Mouse (Mus musculus): ENCODE measurements at regions not wholly inside any gene's neighbourhood (a gene's known extent, or its start where the extent isn't known, plus 50 kb on each side); places are given as distances from the start of the nearest gene placed in this dataset.

DNA sequence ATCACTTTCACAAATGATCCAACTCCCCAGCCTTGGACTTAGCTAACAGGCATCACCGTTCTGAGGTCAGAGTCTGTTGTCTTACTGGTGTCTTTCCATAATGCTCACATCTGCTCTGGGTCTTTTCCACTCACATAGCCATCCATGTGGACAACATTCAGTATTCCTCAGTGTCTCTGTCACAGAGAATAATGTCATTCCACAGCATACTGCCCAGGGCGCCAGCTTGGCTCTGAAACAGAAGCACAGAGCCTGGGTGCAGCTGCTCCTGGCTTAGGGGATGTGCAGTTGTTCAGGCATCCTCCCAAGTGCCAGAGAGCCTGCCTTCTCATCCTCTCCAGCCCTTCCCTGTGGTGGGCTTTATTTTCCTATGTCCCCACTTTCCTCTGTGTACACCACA lies 226.7 kb upstream of the Mki67 start:
- Histone ChIP-seq H3K27ac (no peak overlapping the region), H3K4me3 (no peak overlapping the region), H3K4me2 (no peak overlapping the region), H3K4me1 (no peaks in the 10 kb centered on the region), H3K36me3 (no peaks in the 10 kb centered on the region), H3K9me3 (no peaks in the 10 kb centered on the region), H3K27me3 (no peaks in the 10 kb centered on the region), H3K9ac (no peak overlapping the region)
- ATAC-seq (ENCODE audit: borderline replicate concordance, extremely low read depth, low FRiP score, low TSS enrichment) = no peak
- WGBS = 79% methylated on average over 2 of the region's 2 CpGs

- Histone ChIP-seq H3K27me3 (no peaks in the 10 kb centered on the region), H3K4me3 (no peak overlapping the region), H3K27ac (no peak overlapping the region), H3K4me2 (no peak overlapping the region), H3K36me3 (no peaks in the 10 kb centered on the region), H3K4me1 (no peaks in the 10 kb centered on the region), H3K9ac (no peak overlapping the region), H3K9me3 (no peaks in the 10 kb centered on the region)
- WGBS = 61% methylated on average over 5 of the region's 5 CpGs
- no peak for ATAC-seq (ENCODE audit: borderline replicate concordance, extremely low read depth, low FRiP score, low TSS enrichment)
Measured at GRCm38 (mm10) chr7:135946071-135946646, 230.0 kb upstream of the Mki67 start.

DNA sequence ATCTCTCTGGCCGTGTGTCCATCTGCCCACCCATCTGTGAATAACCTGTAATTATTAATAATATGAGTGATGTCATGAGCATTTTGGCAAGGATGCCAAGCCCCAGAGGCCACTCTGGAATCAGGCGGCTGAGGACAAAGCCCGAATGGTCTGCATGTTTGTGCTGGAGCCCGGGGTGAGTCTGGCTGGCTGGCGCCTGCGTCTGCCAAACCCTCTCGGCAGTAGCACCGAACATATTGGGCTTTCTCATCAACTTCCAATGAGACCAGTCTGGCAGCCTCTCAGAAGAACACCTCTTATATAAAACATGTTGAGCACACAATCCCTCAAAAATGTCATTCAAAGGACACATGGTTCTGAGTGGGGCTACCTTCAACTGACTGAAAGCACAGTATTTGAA lies 244.9 kb upstream of the Mki67 start:
- Histone ChIP-seq H3K4me1 (peaks cover 6% of the 10 kb centered on the region; the same call in 1 of the 2 replicates), H3K4me3 (no peak overlapping the region), H3K36me3 (no peaks in the 10 kb centered on the region), H3K9me3 (no peaks in the 10 kb centered on the region), H3K27me3 (no peaks in the 10 kb centered on the region), H3K9ac (no peak overlapping the region), H3K4me2 (no peak overlapping the region), H3K27ac (no peak overlapping the region)
- ATAC-seq (ENCODE audit: borderline replicate concordance, extremely low read depth, low FRiP score, low TSS enrichment) = no peak
- WGBS = 58% methylated on average over 8 of the region's 8 CpGs

GRCm38 (mm10) chr7:135965528-135965927 lies 249.4 kb upstream of the Mki67 start:
- no peaks in the 10 kb centered on the region for H3K36me3 ChIP-seq
- H3K4me2 ChIP-seq = no peak overlapping the region
- no peak overlapping the region for H3K4me3 ChIP-seq
- no peak overlapping the region for H3K27ac ChIP-seq
- WGBS = 44% methylated on average over 6 of the region's 6 CpGs
- H3K9me3 ChIP-seq = no peaks in the 10 kb centered on the region
- peaks cover 12% of the 10 kb centered on the region; the same call in 1 of the 2 replicates for H3K4me1 ChIP-seq
- no peak overlapping the region for H3K9ac ChIP-seq
- H3K27me3 ChIP-seq = no peaks in the 10 kb centered on the region
- ATAC-seq (ENCODE audit: borderline replicate concordance, extremely low read depth, low FRiP score, low TSS enrichment) = no peak

DNA sequence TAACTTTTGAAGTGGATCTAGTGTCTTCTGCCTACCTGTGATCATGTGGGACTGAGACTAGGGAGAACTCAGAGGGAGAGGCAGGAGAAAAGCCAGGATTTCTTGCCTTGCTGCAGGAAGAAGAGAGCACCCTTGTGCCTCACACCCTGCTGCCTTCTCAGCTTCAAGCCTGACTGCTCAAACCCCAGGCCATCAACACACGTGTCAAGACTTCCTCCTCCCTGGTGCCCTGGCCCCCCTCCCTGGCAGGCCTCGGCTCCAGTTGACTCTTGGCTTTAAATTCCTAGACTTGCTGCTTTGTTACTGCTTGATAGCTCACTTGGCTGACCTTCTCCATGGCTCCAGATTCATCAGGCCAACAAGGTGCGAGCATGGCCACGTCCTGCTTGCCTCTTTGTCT lies 250.1 kb upstream of the Mki67 start:
- H3K9ac ChIP-seq = no peak overlapping the region
- H3K4me2 ChIP-seq = no peak overlapping the region
- no peak for ATAC-seq (ENCODE audit: borderline replicate concordance, extremely low read depth, low FRiP score, low TSS enrichment)
- H3K36me3 ChIP-seq = no peaks in the 10 kb centered on the region
- peaks cover 12% of the 10 kb centered on the region; the same call in 1 of the 2 replicates for H3K4me1 ChIP-seq
- H3K27me3 ChIP-seq = no peaks in the 10 kb centered on the region
- whole genome bisulfite sequencing = 36% methylated on average over 4 of the region's 4 CpGs
- no peak overlapping the region for H3K4me3 ChIP-seq
- H3K27ac ChIP-seq = no peak overlapping the region
- H3K9me3 ChIP-seq = no peaks in the 10 kb centered on the region

GRCm38 (mm10) chr7:135968638-135969037 lies 252.5 kb upstream of the Mki67 start:
- H3K4me2 ChIP-seq = no peak overlapping the region
- peaks cover 12% of the 10 kb centered on the region; the same call in 1 of the 2 replicates for H3K4me1 ChIP-seq
- H3K27ac ChIP-seq = no peak overlapping the region
- H3K9me3 ChIP-seq = no peaks in the 10 kb centered on the region
- H3K27me3 ChIP-seq = no peaks in the 10 kb centered on the region
- no peak for ATAC-seq (ENCODE audit: borderline replicate concordance, extremely low read depth, low FRiP score, low TSS enrichment)
- no peaks in the 10 kb centered on the region for H3K36me3 ChIP-seq
- H3K4me3 ChIP-seq = no peak overlapping the region
- H3K9ac ChIP-seq = no peak overlapping the region
- WGBS = 29% methylated on average over 8 of the region's 8 CpGs

DNA sequence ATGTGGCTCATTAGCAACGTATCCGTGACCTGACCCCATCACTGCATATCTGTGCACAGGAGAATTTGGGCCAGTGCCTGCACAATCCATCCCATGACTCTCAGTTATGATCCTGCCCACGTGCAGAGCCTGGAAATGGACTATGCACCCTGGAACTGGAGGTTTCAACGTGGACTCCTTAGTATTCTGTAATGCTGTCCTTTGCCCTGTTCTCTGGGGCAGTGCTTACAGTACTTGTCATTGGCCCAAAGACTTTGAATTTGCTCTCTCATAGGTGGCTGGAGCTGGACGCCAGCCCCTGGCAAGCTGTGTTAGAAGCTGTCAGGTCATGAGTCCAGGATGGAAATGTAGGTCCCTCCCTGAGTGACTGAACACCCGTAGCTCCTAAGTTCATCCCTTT lies 269.9 kb upstream of the Mki67 start:
- 64% methylated on average over 6 of the region's 6 CpGs for whole genome bisulfite sequencing
- Histone ChIP-seq H3K27me3 (no peaks in the 10 kb centered on the region), H3K4me2 (no peak overlapping the region), H3K4me3 (no peak overlapping the region), H3K27ac (no peak overlapping the region), H3K9me3 (no peaks in the 10 kb centered on the region), H3K9ac (no peak overlapping the region), H3K36me3 (no peaks in the 10 kb centered on the region), H3K4me1 (no peaks in the 10 kb centered on the region)
- ATAC-seq (ENCODE audit: borderline replicate concordance, extremely low read depth, low FRiP score, low TSS enrichment) = no peak; the same call in 1 of the 2 replicates

GRCm38 (mm10) chr7:135990321-135990720 lies 274.2 kb upstream of the Mki67 start:
- H3K4me2 ChIP-seq = no peak overlapping the region
- H3K4me1 ChIP-seq = no peaks in the 10 kb centered on the region
- H3K9me3 ChIP-seq = no peaks in the 10 kb centered on the region
- H3K9ac ChIP-seq = no peak overlapping the region
- H3K27me3 ChIP-seq = no peaks in the 10 kb centered on the region
- no peak overlapping the region for H3K4me3 ChIP-seq
- no peaks in the 10 kb centered on the region for H3K36me3 ChIP-seq
- 69% methylated on average over 6 of the region's 6 CpGs for WGBS
- H3K27ac ChIP-seq = no peak overlapping the region
- no peak for ATAC-seq (ENCODE audit: borderline replicate concordance, extremely low read depth, low FRiP score, low TSS enrichment)

DNA sequence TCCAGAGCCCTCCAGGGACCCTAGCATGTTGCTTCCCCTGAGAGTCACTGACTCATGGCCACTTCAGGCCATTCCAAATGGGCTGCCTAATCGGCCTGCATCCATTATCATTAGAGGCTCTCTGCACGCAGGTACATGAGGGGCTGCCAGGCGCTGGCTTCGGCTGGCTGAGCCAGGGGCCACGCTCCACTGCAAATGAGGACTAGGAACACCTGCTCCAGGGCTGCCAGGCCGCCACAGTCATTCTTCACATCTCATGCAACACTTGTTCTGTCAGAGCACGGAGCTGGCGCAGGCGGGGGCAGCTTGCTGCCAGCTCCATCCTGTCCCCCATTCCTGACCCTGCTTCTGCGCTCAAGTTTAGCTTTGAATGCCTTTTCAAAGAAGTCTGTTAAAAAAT lies 280.7 kb upstream of the Mki67 start:
- Histone ChIP-seq H3K4me2 (no peak overlapping the region), H3K4me1 (no peaks in the 10 kb centered on the region), H3K9ac (no peak overlapping the region), H3K9me3 (no peaks in the 10 kb centered on the region), H3K27ac (no peak overlapping the region), H3K27me3 (no peaks in the 10 kb centered on the region), H3K36me3 (no peaks in the 10 kb centered on the region), H3K4me3 (no peak overlapping the region)
- ATAC-seq (ENCODE audit: borderline replicate concordance, extremely low read depth, low FRiP score, low TSS enrichment) = no peak
- 75% methylated on average over 10 of the region's 10 CpGs for WGBS

- no peaks in the 10 kb centered on the region for H3K36me3 ChIP-seq
- ATAC-seq (ENCODE audit: borderline replicate concordance, extremely low read depth, low FRiP score, low TSS enrichment) = no peak
- no peak overlapping the region for H3K4me3 ChIP-seq
- H3K27ac ChIP-seq = no peak overlapping the region
- no peaks in the 10 kb centered on the region for H3K9me3 ChIP-seq
- no peaks in the 10 kb centered on the region for H3K27me3 ChIP-seq
- no peak overlapping the region for H3K4me2 ChIP-seq
- no peaks in the 10 kb centered on the region for H3K4me1 ChIP-seq
- WGBS = 73% methylated on average over 3 of the region's 3 CpGs
- H3K9ac ChIP-seq = no peak overlapping the region
Measured at GRCm38 (mm10) chr7:135997640-135998039, 281.5 kb upstream of the Mki67 start.

GRCm38 (mm10) chr7:136002382-136002781 lies 286.2 kb upstream of the Mki67 start:
- no peak for ATAC-seq (ENCODE audit: borderline replicate concordance, extremely low read depth, low FRiP score, low TSS enrichment)
- 72% methylated on average over 8 of the region's 8 CpGs for whole genome bisulfite sequencing
- no peaks in the 10 kb centered on the region for H3K36me3 ChIP-seq
- H3K9ac ChIP-seq = no peak overlapping the region
- no peaks in the 10 kb centered on the region for H3K4me1 ChIP-seq
- no peak overlapping the region for H3K27ac ChIP-seq
- no peak overlapping the region for H3K4me3 ChIP-seq
- H3K4me2 ChIP-seq = no peak overlapping the region
- H3K27me3 ChIP-seq = peaks cover 7% of the 10 kb centered on the region
- no peaks in the 10 kb centered on the region for H3K9me3 ChIP-seq

- 88% methylated on average over 2 of the region's 2 CpGs for WGBS
- Histone ChIP-seq H3K9ac (no peak overlapping the region), H3K36me3 (no peaks in the 10 kb centered on the region), H3K9me3 (no peaks in the 10 kb centered on the region), H3K4me3 (no peak overlapping the region), H3K4me1 (0 out of 2 replicates have a peak, but pooled peaks cover 4% of the 10 kb centered on the region), H3K4me2 (no peak overlapping the region), H3K27ac (no peak overlapping the region), H3K27me3 (peaks cover 15% of the 10 kb centered on the region)
- no peak for ATAC-seq (ENCODE audit: borderline replicate concordance, extremely low read depth, low FRiP score, low TSS enrichment)
Measured at GRCm38 (mm10) chr7:136003291-136003690, 287.1 kb upstream of the Mki67 start.
